Mouse (Mus musculus) adrenal gland (tissue): ENCODE data around the gene Fam136a.
"Not testable (repeated sequence)": the region's sequence is repeated elsewhere in the genome, so short reads cannot be mapped to it uniquely, and the experiment has no call there.

Source experiments
- intact Hi-C: fragments of 180-260 bp; cut with DNase I; formaldehyde crosslinking; loops from one replicate; pipeline ENCODE4 v1.15.1; 2025
- long read RNA-seq, 2 experiments: library from polyadenylated mRNA; unstranded; transcript quantifications; one replicate each; pipeline ENCODE4 v2.0.0; 2020; ENCODE audit warnings: borderline replicate concordance in 1 of 2; ENCODE audit not compliant: insufficient replicate concordance in 1 of 2

The Fam136a gene
- long read RNA-seq, experiment 1, transcript Fam136a-201 (3 exons, 1,643 nt) = major isoform, 196 of 202 reads
- long read RNA-seq, experiment 1, partial matches to known transcripts = 4 of 202 reads
- long read RNA-seq, experiment 1, other reads (novel, unspliced or antisense) = 1 of 202 reads
- long read RNA-seq, experiment 2, transcript Fam136a-201 (3 exons, 1,643 nt) = major isoform, 162 of 169 reads
- long read RNA-seq, experiment 2, partial matches to known transcripts = 1 of 169 reads
- long read RNA-seq, experiment 2, other reads (novel, unspliced or antisense) = 5 of 169 reads

- intact Hi-C loops = loop anchor here (2.0 kb wide), 1 partner anchor 31 kb away; the partner anchor contains the start of gene Pcyox1
Observed at GRCm38 (mm10) chr6:86365371-86366124, at the start of gene Fam136a. Gene Fam136a, plus strand, starts transcription at chr6:86365646.

GRCm38 (mm10) chr6:86317066-86317465 is 48.4 kb upstream of the Fam136a start:
- intact Hi-C loops = no loop called here

- intact Hi-C loops = no loop called here
Observed at GRCm38 (mm10) chr6:86318855-86319254, 46.6 kb upstream of the Fam136a start.

GRCm38 (mm10) chr6:86322031-86322563 is 43.3 kb upstream of the Fam136a start:
- intact Hi-C loops = no loop called here

- intact Hi-C loops = no loop called here
Observed at GRCm38 (mm10) chr6:86322991-86323390, 42.5 kb upstream of the Fam136a start.

GRCm38 (mm10) chr6:86324400-86324799 is 41.0 kb upstream of the Fam136a start:
- intact Hi-C loops = no loop called here

- intact Hi-C loops = no loop called here
Observed at GRCm38 (mm10) chr6:86325646-86326045, 39.8 kb upstream of the Fam136a start.

GRCm38 (mm10) chr6:86326866-86327265 is 38.6 kb upstream of the Fam136a start:
- intact Hi-C loops = no loop called here

- intact Hi-C loops = no loop called here
Observed at GRCm38 (mm10) chr6:86328369-86328768, 37.1 kb upstream of the Fam136a start.

GRCm38 (mm10) chr6:86329943-86330342 is 35.5 kb upstream of the Fam136a start:
- intact Hi-C loops = no loop called here

GRCm38 (mm10) chr6:86335121-86335849 is 30.2 kb upstream of the Fam136a start:
- intact Hi-C loops = no loop called here

GRCm38 (mm10) chr6:86335860-86336259 is 29.6 kb upstream of the Fam136a start:
- intact Hi-C loops = no loop called here

GRCm38 (mm10) chr6:86336340-86336739 is 29.1 kb upstream of the Fam136a start:
- intact Hi-C loops = not testable (repeated sequence)

GRCm38 (mm10) chr6:86343656-86344055 is 21.8 kb upstream of the Fam136a start:
- intact Hi-C loops = no loop called here

GRCm38 (mm10) chr6:86346063-86346462 is 19.4 kb upstream of the Fam136a start:
- intact Hi-C loops = no loop called here

GRCm38 (mm10) chr6:86349257-86349656 is 16.2 kb upstream of the Fam136a start:
- intact Hi-C loops = no loop called here

- intact Hi-C loops = loop anchor here (5.0 kb wide), 1 partner anchor 163 kb away; no protein-coding TSS in a partner anchor
Observed at GRCm38 (mm10) chr6:86354948-86355347, 10.5 kb upstream of the Fam136a start.

GRCm38 (mm10) chr6:86356956-86357355 is 8.5 kb upstream of the Fam136a start:
- intact Hi-C loops = loop anchor here (5.0 kb wide), 1 partner anchor 165 kb away; no protein-coding TSS in a partner anchor

GRCm38 (mm10) chr6:86360691-86361090 is 4.8 kb upstream of the Fam136a start:
- intact Hi-C loops = loop anchor here (5.0 kb wide), 1 partner anchor 233 kb away; no protein-coding TSS in a partner anchor

GRCm38 (mm10) chr6:86361373-86361772 is 4.1 kb upstream of the Fam136a start:
- intact Hi-C loops = loop anchor here (5.0 kb wide), 1 partner anchor 234 kb away; no protein-coding TSS in a partner anchor

GRCm38 (mm10) chr6:86364442-86365141 is 854 bp upstream of the Fam136a start:
- intact Hi-C loops = loop anchor here (2.0 to 5.0 kb wide), 2 partner anchors 32 to 237 kb away; partner anchors contain the start of gene Pcyox1
